ENCODE assay signal across 12 mouse cellular contexts in the genomic region with DNA sequence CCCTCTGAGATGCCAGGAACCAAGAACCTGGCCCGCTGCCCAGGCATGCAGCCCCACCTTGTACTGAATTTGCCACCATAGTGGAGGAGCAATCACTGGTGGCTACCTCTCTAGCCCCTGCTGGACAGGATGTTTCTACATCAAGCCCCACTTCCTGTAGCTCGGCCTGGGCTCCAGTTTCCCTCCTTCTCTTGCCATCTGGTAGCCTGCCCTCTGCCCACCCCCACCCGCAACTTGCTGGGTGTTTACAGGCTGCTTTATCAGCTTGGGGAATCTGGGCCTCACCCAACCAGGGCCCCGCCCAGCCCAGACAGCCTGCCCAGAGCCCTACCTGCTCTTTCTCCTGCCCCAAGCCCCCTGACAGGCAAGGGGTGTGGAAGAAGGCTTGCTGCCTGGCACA. TPM values are rescaled to one million over a fixed set of nuclear protein-coding genes. Genes with fewer than 3 reads are reported as not detected.
A peak's percentile ranks its signal among the peaks of the same experiment; 100 is the strongest.
DNase-seq lines count a peak whose midpoint lies in the region; ATAC-seq and TF ChIP-seq lines count a peak whose summit lies in the region.
"Had no signal": no experiment of that assay in that cellular context is flagged by ENCODE, and none has a peak within 500 bp of the region (broad histone marks: within the 10 kb centered on the region; RNA-seq: fewer than 3 reads in every experiment).

No protein-coding gene starts in this region.

- 32% methylated on average over 4 of the region's 4 CpGs for WGBS in thymus, adult 2 months
- 27% methylated on average over 4 of the region's 4 CpGs for WGBS in liver, embryonic 13.5 days (ENCODE audit: insufficient replicate concordance)
- WGBS in stomach, embryonic 14.5 days, result 50% methylated on average over 4 of the region's 4 CpGs

- H3K36me3 ChIP-seq in thymus, adult 2 months (ENCODE audit: control insufficient read depth, insufficient read depth, low read length), result no peaks in the 10 kb centered on the region
- H3K36me3 ChIP-seq in liver, embryonic 13.5 days, result no peaks in the 10 kb centered on the region
- no peaks in the 10 kb centered on the region for H3K36me3 ChIP-seq in stomach, embryonic 14.5 days (ENCODE audit: control insufficient read depth, insufficient read depth, low read length)

- H3K27me3 ChIP-seq in thymus, adult 2 months (ENCODE audit: control insufficient read depth, insufficient read depth, low read length), result no peaks in the 10 kb centered on the region
- H3K27me3 ChIP-seq in liver, embryonic 13.5 days, result no peaks in the 10 kb centered on the region
- no peaks in the 10 kb centered on the region for H3K27me3 ChIP-seq in stomach, embryonic 14.5 days (ENCODE audit: control insufficient read depth, insufficient read depth, low read length)

- peaks cover 50% of the 10 kb centered on the region for H3K4me1 ChIP-seq in thymus, adult 2 months (replicated peaks; ENCODE audit: control insufficient read depth, insufficient read depth, low read length)
- H3K4me1 ChIP-seq in liver, embryonic 13.5 days (replicated peaks), result peaks cover 49% of the 10 kb centered on the region
- no peaks in the 10 kb centered on the region for H3K4me1 ChIP-seq in stomach, embryonic 14.5 days (ENCODE audit: control insufficient read depth, insufficient read depth, low read length)

- peak; percentile 78 for ATAC-seq in liver, embryonic 13.5 days (ENCODE audit: low read depth)
- ATAC-seq in stomach, embryonic 14.5 days (ENCODE audit: insufficient number of reproducible peaks, insufficient read depth, low FRiP score, low read depth), result peak; percentile 69; the same call in 1 of the 2 replicates
- ATAC-seq: forebrain, embryonic 14.5 days had no signal

- peak overlapping the region; percentile 37; the same call in 1 of the 2 replicates for H3K27ac ChIP-seq in thymus, adult 2 months (ENCODE audit: control insufficient read depth, insufficient read depth, low read length)
- H3K27ac ChIP-seq in liver, embryonic 13.5 days, result no peak overlapping the region; the same call in 1 of the 2 replicates
- H3K27ac ChIP-seq in stomach, embryonic 14.5 days (ENCODE audit: low read length), result no peak overlapping the region

- no peaks in the 10 kb centered on the region for H3K9me3 ChIP-seq in liver, embryonic 13.5 days (replicated peaks)
- H3K9me3 ChIP-seq in stomach, embryonic 14.5 days (ENCODE audit: control insufficient read depth, low read depth, low read length), result no peaks in the 10 kb centered on the region

- no peak for TF ChIP-seq POLR2A in thymus, adult 2 months (IDR thresholded peaks at IDR 0.05; ENCODE audit: control insufficient read depth, extremely low read depth, insufficient read depth, low read length, poor library complexity)

- DNase-seq in adrenal gland, postnatal 14 days, result peak; percentile 43
- DNase-seq in adrenal gland, adult 18-20 months (ENCODE audit: low spot score in 2 of 2), result no peak
- DNase-seq in thymus, adult 2 months, result peak; percentile 22
- no peak for DNase-seq in thymus, adult 18-20 months
- no peak for DNase-seq in liver, embryonic 13.5 days
- no peak for DNase-seq in layer of hippocampus, adult 18-20 months (ENCODE audit: low spot score in 2 of 2)
- no peak for DNase-seq in right cerebral cortex, adult 2 months (ENCODE audit: low spot score in 2 of 2)
- DNase-seq: cerebellum, postnatal 36 days; heart, postnatal 10 days; midbrain, embryonic 14.5 days had no signal

- no peak for TF ChIP-seq CTCF in thymus, adult 2 months (IDR thresholded peaks at IDR 0.05; ENCODE audit: borderline replicate concordance, control insufficient read depth, extremely low read depth, insufficient read depth, low read length, poor library complexity)

- H3K4me2 ChIP-seq in liver, embryonic 13.5 days, result peak overlapping the region; percentile 23; the same call in 1 of the 2 replicates
- no peak overlapping the region for H3K4me2 ChIP-seq in stomach, embryonic 14.5 days (replicated peaks; ENCODE audit: low read depth, low read length)

- no peak overlapping the region for H3K4me3 ChIP-seq in thymus, adult 2 months (ENCODE audit: control insufficient read depth, insufficient read depth, low read length)
- no peak overlapping the region for H3K4me3 ChIP-seq in liver, embryonic 13.5 days (replicated peaks)
- no peak overlapping the region for H3K4me3 ChIP-seq in stomach, embryonic 14.5 days (ENCODE audit: low read depth, low read length)

- peak overlapping the region; percentile 17; the same call in 1 of the 2 replicates for H3K9ac ChIP-seq in liver, embryonic 13.5 days
- no peak overlapping the region for H3K9ac ChIP-seq in stomach, embryonic 14.5 days (replicated peaks; ENCODE audit: low read depth, low read length)

RNA-seq across cellular contexts. Expression of a gene that starts 23.9 kb away (rescaled TPM):
- total RNA-seq in adrenal gland, postnatal 14 days (2021), result 13.9 and 18.0 TPM in 2 replicates
- 10 to 100 TPM in 1 of 2 experiments, 1 to 10 TPM in 1; 9.9 to 14.6 TPM for total RNA-seq in adrenal gland, adult 18-20 months (2021)
- 90.5 and 92.3 TPM in 2 replicates for polyA plus RNA-seq in thymus, adult 2 months (2012; rRNA removed)
- polyA plus RNA-seq in liver, embryonic 13.5 days (2015; fragmentation: Nextera tagmentation; extraction: Ambion mirVana), result 1.8 and 2.2 TPM in 2 replicates
- polyA plus RNA-seq in stomach, embryonic 14.5 days (2014; fragmentation: Nextera tagmentation; extraction: Ambion mirVana), result 13.5 and 15.2 TPM in 2 replicates
- total RNA-seq in layer of hippocampus, adult 18-20 months (2021), result under 1 TPM; 0.89 to 0.99 TPM

Comparison
In these comparisons a context has a peak if more than half of its experiments do, and no peak if none do; other contexts are left out.
1. DNase-seq: peak in adrenal gland, postnatal 14 days (single experiment) and thymus, adult 2 months (single experiment); none in adrenal gland, adult 18-20 months (0 of 2), thymus, adult 18-20 months (0 of 2), liver, embryonic 13.5 days (single experiment), layer of hippocampus, adult 18-20 months (0 of 2) and right cerebral cortex, adult 2 months (0 of 2).